ENCODE assay signal across 13 mouse cellular contexts in the genomic region with DNA sequence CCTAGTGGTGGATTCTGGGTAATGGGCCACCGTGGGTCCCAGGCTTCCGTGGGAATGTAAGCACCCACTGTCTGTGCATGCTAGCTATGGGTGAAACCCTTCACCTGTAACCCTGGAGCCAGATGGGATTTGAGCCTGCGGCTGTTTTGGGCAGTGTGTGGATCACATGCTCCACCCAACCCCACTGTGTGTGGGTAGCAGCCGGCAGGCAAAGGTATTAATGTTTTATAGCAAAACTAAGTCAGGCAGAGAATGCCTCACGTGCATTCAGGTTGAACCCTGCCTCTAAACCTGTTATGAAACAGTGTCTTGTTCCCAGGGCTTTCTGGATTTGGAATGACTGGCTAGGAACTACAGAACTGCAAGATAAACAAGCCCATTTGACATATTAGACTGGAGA.
DNase-seq lines count a peak whose midpoint lies in the region; ATAC-seq and TF ChIP-seq lines count a peak whose summit lies in the region.
"Had no signal": no experiment of that assay in that cellular context is flagged by ENCODE, and none has a peak within 500 bp of the region (broad histone marks: within the 10 kb centered on the region; RNA-seq: fewer than 3 reads in every experiment).

No protein-coding gene starts in this region.

- H3K4me3 ChIP-seq in liver, postnatal 0 days (ENCODE audit: low read depth, low read length) = no peak overlapping the region
- no peak overlapping the region for H3K4me3 ChIP-seq in liver, embryonic 11.5 days (ENCODE audit: low read depth, low read length)
- H3K4me3 ChIP-seq in kidney, adult 2 months (ENCODE audit: insufficient read depth, low read depth, low read length) = no peak overlapping the region
- H3K4me3 ChIP-seq in kidney, postnatal 0 days (replicated peaks; ENCODE audit: low read depth, low read length) = no peak overlapping the region
- no peak overlapping the region for H3K4me3 ChIP-seq in stomach, embryonic 16.5 days (replicated peaks; ENCODE audit: low read length)
- no peak overlapping the region for H3K4me3 ChIP-seq in forebrain, embryonic 16.5 days (replicated peaks; ENCODE audit: low read length)
- H3K4me3 ChIP-seq: heart, embryonic 12.5 days; limb, embryonic 10.5 days; megakaryocyte, embryonic 14.5 days had no signal

- no peak for TF ChIP-seq CTCF in liver, postnatal 0 days (IDR thresholded peaks at IDR 0.05; ENCODE audit: low read depth)
- TF ChIP-seq CTCF in kidney, adult 2 months (conservative IDR thresholded peaks at IDR 0.05; ENCODE audit: insufficient read depth, insufficient read length, low read depth, low read length) = no peak
- no peak for TF ChIP-seq CTCF in kidney, postnatal 0 days (IDR thresholded peaks at IDR 0.05; ENCODE audit: low read depth)

- H3K27ac ChIP-seq in liver, postnatal 0 days (ENCODE audit: low read depth) = peak overlapping the region; percentile 70; the same call in 1 of the 2 replicates
- H3K27ac ChIP-seq in liver, embryonic 11.5 days (ENCODE audit: low read depth, low read length) = no peak overlapping the region
- peak overlapping the region; percentile 78 for H3K27ac ChIP-seq in kidney, adult 2 months (ENCODE audit: insufficient read depth, low read depth, low read length)
- H3K27ac ChIP-seq in kidney, postnatal 0 days = peak overlapping the region; percentile 60; the same call in 1 of the 2 replicates
- H3K27ac ChIP-seq in stomach, embryonic 16.5 days (ENCODE audit: low read length) = peak overlapping the region; percentile 81
- no peak overlapping the region for H3K27ac ChIP-seq in forebrain, embryonic 16.5 days (ENCODE audit: low read length)
- H3K27ac ChIP-seq: hindbrain, embryonic 14.5 days; limb, embryonic 10.5 days had no signal

- 61% methylated on average over 5 of the region's 5 CpGs for WGBS in liver, postnatal 0 days (ENCODE audit: insufficient replicate concordance)
- WGBS in liver, embryonic 11.5 days = 74% methylated on average over 5 of the region's 5 CpGs
- 27% methylated on average over 5 of the region's 5 CpGs for WGBS in kidney, adult 2 months
- WGBS in kidney, postnatal 0 days = 51% methylated on average over 5 of the region's 5 CpGs
- 64% methylated on average over 5 of the region's 5 CpGs for WGBS in stomach, embryonic 16.5 days
- WGBS in forebrain, embryonic 16.5 days = 82% methylated on average over 5 of the region's 5 CpGs

- 0 out of 2 replicates have a peak, but pooled peaks cover 3% of the 10 kb centered on the region for H3K27me3 ChIP-seq in liver, postnatal 0 days (ENCODE audit: insufficient read depth, low read length)
- H3K27me3 ChIP-seq in liver, embryonic 11.5 days (replicated peaks; ENCODE audit: control insufficient read depth, insufficient read depth, low read length) = peaks cover 11% of the 10 kb centered on the region
- no peaks in the 10 kb centered on the region for H3K27me3 ChIP-seq in kidney, adult 2 months (replicated peaks; ENCODE audit: control insufficient read depth, insufficient read depth, low read length)
- H3K27me3 ChIP-seq in kidney, postnatal 0 days (ENCODE audit: insufficient read depth, low read length) = no peaks in the 10 kb centered on the region
- no peaks in the 10 kb centered on the region for H3K27me3 ChIP-seq in stomach, embryonic 16.5 days (ENCODE audit: control insufficient read depth, insufficient read depth, low read length)
- no peaks in the 10 kb centered on the region for H3K27me3 ChIP-seq in forebrain, embryonic 16.5 days (replicated peaks; ENCODE audit: control insufficient read depth, insufficient read depth, low read length)

- no peak for DNase-seq in liver, postnatal 0 days
- DNase-seq in liver, embryonic 11.5 days (ENCODE audit: low spot score) = no peak
- DNase-seq in kidney, adult 2 months = peak; percentile 92
- DNase-seq in kidney, postnatal 0 days (ENCODE audit: low spot score) = peak; percentile 51
- DNase-seq in layer of hippocampus, postnatal 10 days (ENCODE audit: low spot score in 2 of 2) = no peak
- DNase-seq: right cerebral cortex, adult 18-20 months had no signal

- H3K9ac ChIP-seq in liver, postnatal 0 days (replicated peaks) = no peak overlapping the region
- H3K9ac ChIP-seq in liver, embryonic 11.5 days (ENCODE audit: low read depth, low read length) = no peak overlapping the region
- no peak overlapping the region for H3K9ac ChIP-seq in kidney, postnatal 0 days (ENCODE audit: low read depth, low read length)
- no peak overlapping the region for H3K9ac ChIP-seq in stomach, embryonic 16.5 days (ENCODE audit: low read length)
- no peak overlapping the region for H3K9ac ChIP-seq in forebrain, embryonic 16.5 days (replicated peaks; ENCODE audit: low read depth, low read length)
- H3K9ac ChIP-seq: heart, embryonic 12.5 days; hindbrain, embryonic 14.5 days had no signal

- no peak for TF ChIP-seq EP300 in liver, postnatal 0 days (IDR thresholded peaks at IDR 0.05; ENCODE audit: low read depth)

- no peak for ATAC-seq in liver, postnatal 0 days
- no peak for ATAC-seq in liver, embryonic 11.5 days (replicated peaks; ENCODE audit: low FRiP score)
- ATAC-seq in kidney, postnatal 0 days (replicated peaks; ENCODE audit: low FRiP score, low read depth) = peak; percentile 53; the same call in 1 of the 2 replicates
- no peak for ATAC-seq in stomach, embryonic 16.5 days (ENCODE audit: insufficient read depth, low FRiP score)
- ATAC-seq in forebrain, embryonic 16.5 days = no peak
- ATAC-seq: forebrain, embryonic 14.5 days had no signal

- no peak for TF ChIP-seq POLR2A in kidney, adult 2 months (IDR thresholded peaks at IDR 0.05; ENCODE audit: low read depth, low read length)

- H3K4me2 ChIP-seq in liver, postnatal 0 days (ENCODE audit: low read depth, low read length) = no peak overlapping the region
- H3K4me2 ChIP-seq in liver, embryonic 11.5 days = no peak overlapping the region
- no peak overlapping the region for H3K4me2 ChIP-seq in kidney, postnatal 0 days (ENCODE audit: low read length)
- no peak overlapping the region for H3K4me2 ChIP-seq in stomach, embryonic 16.5 days (ENCODE audit: low read depth, low read length)
- H3K4me2 ChIP-seq in forebrain, embryonic 16.5 days (ENCODE audit: low read length) = no peak overlapping the region
- H3K4me2 ChIP-seq: heart, embryonic 12.5 days; hindbrain, embryonic 14.5 days had no signal

- H3K36me3 ChIP-seq in liver, postnatal 0 days (replicated peaks; ENCODE audit: insufficient read depth, low read length) = no peaks in the 10 kb centered on the region
- H3K36me3 ChIP-seq in liver, embryonic 11.5 days (ENCODE audit: control insufficient read depth, insufficient read depth, low read length) = no peaks in the 10 kb centered on the region
- H3K36me3 ChIP-seq in kidney, adult 2 months (ENCODE audit: control insufficient read depth, insufficient read depth, low read length) = no peaks in the 10 kb centered on the region
- no peaks in the 10 kb centered on the region for H3K36me3 ChIP-seq in kidney, postnatal 0 days (ENCODE audit: insufficient read depth, low read length)
- H3K36me3 ChIP-seq in stomach, embryonic 16.5 days (ENCODE audit: control insufficient read depth, insufficient read depth, low read length) = no peaks in the 10 kb centered on the region
- H3K36me3 ChIP-seq in forebrain, embryonic 16.5 days (ENCODE audit: control insufficient read depth, insufficient read depth) = no peaks in the 10 kb centered on the region
- H3K36me3 ChIP-seq: heart, embryonic 12.5 days; limb, embryonic 10.5 days had no signal

- peaks cover 21% of the 10 kb centered on the region for H3K4me1 ChIP-seq in liver, postnatal 0 days (ENCODE audit: insufficient read depth)
- H3K4me1 ChIP-seq in liver, embryonic 11.5 days (replicated peaks; ENCODE audit: control insufficient read depth, insufficient read depth, low read length) = 0 out of 2 replicates have a peak, but pooled peaks cover 2% of the 10 kb centered on the region
- H3K4me1 ChIP-seq in kidney, adult 2 months (ENCODE audit: control insufficient read depth, insufficient read depth, low read length) = peaks cover 15% of the 10 kb centered on the region
- peaks cover 8% of the 10 kb centered on the region; the same call in 1 of the 2 replicates for H3K4me1 ChIP-seq in kidney, postnatal 0 days (replicated peaks; ENCODE audit: insufficient read depth, low read length)
- 0 out of 2 replicates have a peak, but pooled peaks cover 1% of the 10 kb centered on the region for H3K4me1 ChIP-seq in stomach, embryonic 16.5 days (ENCODE audit: control insufficient read depth, insufficient read depth, low read length)
- H3K4me1 ChIP-seq in forebrain, embryonic 16.5 days (replicated peaks; ENCODE audit: control insufficient read depth, insufficient read depth, low read length) = peaks cover 10% of the 10 kb centered on the region

- no peaks in the 10 kb centered on the region for H3K9me3 ChIP-seq in liver, postnatal 0 days (ENCODE audit: low read length)
- H3K9me3 ChIP-seq in liver, embryonic 11.5 days (ENCODE audit: control insufficient read depth, low read length) = no peaks in the 10 kb centered on the region
- no peaks in the 10 kb centered on the region for H3K9me3 ChIP-seq in kidney, postnatal 0 days (replicated peaks; ENCODE audit: low read length)
- H3K9me3 ChIP-seq in stomach, embryonic 16.5 days (replicated peaks; ENCODE audit: control insufficient read depth, low read length) = no peaks in the 10 kb centered on the region
- H3K9me3 ChIP-seq in forebrain, embryonic 16.5 days (ENCODE audit: control insufficient read depth, low read length) = no peaks in the 10 kb centered on the region
- H3K9me3 ChIP-seq: heart, embryonic 12.5 days; limb, embryonic 10.5 days had no signal

Comparison
In these comparisons a context has a peak if more than half of its experiments do, and no peak if none do; other contexts are left out.
1. H3K27ac ChIP-seq: peak in liver, postnatal 0 days (single experiment), kidney, adult 2 months (single experiment), kidney, postnatal 0 days (single experiment) and stomach, embryonic 16.5 days (single experiment); none in liver, embryonic 11.5 days (single experiment) and forebrain, embryonic 16.5 days (single experiment).
2. DNase-seq: peak in kidney, adult 2 months (single experiment) and kidney, postnatal 0 days (single experiment); none in liver, postnatal 0 days (single experiment), liver, embryonic 11.5 days (single experiment) and layer of hippocampus, postnatal 10 days (0 of 2).